Mouse (Mus musculus): ENCODE data around the gene Slc2a4.

DNA sequence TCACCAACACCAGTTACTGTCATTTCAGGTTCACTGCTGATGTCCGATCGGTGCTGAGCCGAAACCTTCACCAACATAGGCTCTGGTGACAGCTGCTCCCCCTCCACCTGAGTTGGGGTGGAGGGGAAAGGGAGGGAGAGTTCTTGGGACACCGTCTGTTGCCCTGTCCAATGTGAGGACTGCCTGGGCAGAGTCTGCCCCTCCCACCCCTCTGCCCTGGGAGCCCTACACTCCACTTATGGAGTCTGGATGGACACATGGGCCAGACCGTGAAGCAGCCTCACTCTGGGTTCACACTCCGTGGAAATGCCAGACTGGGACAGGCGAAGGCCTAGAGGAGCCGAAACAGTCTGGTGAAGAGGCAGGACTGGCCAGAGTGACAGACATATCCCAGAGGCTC, 42.0 kb upstream of the Slc2a4 start:
- TF ChIP-seq CTCF (IDR thresholded peaks at IDR 0.05; ENCODE audit: control insufficient read depth, insufficient read depth, insufficient replicate concordance, low read depth, low read length) (no peak), POLR2A (IDR thresholded peaks at IDR 0.05; ENCODE audit: control insufficient read depth, low read depth, low read length) (no peak)

Measured in testis, adult 2 months (tissue).